Mouse (Mus musculus) T-cell, adult 2 months (primary cell): Measurements from ENCODE around the gene Vps35l.
A peak's percentile ranks its signal among the peaks of the same experiment; 100 is the strongest.

Source experiments
- DNase-seq: peaks from one replicate; pipeline ENCODE4 v3.0.0; 2022; ENCODE audit warnings: low spot score

Vps35l gene

DNA sequence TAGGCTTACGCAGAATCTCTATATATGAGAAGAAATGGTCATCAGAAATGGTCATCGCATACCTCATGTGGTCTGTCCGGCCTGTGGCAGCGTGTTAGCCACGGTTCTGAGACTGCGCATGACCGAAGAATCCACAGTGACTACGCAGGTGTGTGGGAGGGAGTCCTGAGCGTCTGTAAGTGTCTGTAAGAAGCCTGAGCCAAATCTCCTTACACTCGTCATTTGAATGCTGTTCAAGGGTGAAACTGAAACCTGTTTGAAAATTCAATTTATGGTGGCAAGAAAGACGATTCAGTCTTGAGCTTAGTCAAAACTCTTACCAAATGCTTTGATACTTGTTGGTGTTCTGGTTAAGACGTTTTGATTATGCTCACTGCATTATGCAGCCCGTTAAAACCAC is 6.8 kb upstream of the Vps35l start:
- DNase-seq, result no peak

DNA sequence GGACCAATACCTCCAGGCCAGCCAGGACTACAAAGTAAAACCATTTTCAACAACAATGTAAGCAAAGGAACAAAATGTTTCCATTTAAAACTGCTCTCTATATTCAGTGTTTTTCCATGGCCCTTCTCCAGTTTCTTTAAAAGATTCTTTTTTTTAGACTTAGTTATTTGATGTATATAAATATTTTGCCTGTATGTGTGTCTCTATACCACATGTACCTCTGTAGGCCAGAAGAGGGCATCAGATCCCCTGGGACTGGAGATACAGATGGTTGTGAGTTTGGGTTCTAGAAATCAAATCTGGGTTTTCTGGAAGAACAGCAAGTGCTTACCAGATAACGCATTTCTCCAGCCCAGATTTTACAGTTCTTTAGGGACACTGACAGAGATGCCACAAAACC is 1.3 kb upstream of the Vps35l start:
- no peak for DNase-seq

DNA sequence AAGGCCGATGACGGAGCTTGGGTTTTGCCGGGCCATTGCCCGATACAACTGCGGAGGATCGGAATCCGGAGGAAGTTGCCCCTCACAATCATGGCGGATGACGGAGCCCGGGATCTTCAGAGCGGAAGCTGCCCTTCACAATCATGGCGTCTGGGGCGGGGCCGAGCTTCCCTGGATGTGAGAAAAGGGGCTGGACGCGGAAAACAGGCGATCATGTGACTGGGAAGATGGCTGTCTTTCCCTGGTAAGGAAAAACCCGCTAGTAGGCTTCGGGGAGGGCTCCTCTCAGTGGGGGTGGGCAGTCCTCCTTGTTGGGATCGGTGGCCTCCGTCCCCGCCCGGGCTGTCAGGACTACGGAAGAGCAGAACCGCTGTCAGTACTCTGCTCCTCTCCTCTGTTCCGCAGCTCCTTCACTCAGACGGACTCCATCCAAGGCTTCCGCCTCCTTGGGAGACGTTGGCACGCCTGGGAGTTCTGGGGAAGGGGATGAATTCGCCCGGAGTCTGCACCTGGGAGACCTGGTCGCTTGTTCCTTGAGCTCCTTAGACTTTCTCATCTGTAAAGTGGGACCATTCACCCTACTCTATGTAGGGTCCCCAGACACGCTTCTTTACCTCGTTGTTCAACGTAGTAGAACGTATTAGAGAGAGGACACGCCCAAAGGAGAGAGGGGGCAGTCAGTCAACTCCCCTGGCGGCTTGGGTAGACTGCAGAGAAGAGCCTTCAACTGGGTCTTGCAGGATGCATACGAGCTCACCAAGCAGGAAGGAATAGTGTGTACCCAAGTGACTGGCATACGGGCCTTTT is 709 bp downstream of the Vps35l start:
- peak; percentile 91 for DNase-seq

DNA sequence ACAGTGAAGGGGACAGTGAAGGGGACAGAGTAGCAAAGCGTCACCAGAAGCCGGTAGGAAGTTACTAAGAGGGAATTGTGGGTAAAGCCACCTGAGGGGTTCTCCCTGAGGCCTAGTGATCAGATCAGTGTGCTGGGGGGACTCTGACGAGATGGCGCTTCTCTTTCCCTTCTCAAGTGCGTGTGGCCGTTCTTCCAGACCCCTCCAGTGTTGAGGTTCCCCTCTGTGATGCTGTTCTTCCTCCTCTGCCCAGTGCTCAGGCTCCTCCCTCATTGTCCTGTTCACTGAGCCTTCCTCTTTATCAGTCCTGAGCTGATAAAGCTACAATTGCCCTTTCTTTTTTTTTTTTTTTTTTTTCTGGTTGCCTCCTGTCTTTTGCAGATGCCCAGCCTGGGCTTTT is 2.3 kb downstream of the Vps35l start:
- DNase-seq, result no peak

DNA sequence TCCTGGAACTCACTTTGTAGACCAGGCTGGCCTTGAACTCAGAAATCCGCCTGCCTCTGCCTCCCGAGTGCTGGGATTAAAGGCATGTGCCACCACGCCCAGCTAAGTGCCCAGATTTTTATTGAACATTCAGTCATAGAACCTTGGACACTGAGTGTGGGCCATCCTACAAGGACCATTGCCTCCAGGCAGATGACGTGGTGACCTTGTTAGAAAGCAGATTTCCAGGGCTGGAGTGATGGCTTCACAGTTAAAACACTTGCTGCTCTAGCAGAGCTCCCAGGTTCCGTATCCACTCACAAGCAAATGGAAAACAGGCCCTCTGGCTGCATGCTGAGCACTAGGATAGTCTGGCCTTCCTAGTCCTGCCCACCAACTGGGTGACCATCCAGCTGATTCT is 4.7 kb downstream of the Vps35l start:
- no peak for DNase-seq

DNA sequence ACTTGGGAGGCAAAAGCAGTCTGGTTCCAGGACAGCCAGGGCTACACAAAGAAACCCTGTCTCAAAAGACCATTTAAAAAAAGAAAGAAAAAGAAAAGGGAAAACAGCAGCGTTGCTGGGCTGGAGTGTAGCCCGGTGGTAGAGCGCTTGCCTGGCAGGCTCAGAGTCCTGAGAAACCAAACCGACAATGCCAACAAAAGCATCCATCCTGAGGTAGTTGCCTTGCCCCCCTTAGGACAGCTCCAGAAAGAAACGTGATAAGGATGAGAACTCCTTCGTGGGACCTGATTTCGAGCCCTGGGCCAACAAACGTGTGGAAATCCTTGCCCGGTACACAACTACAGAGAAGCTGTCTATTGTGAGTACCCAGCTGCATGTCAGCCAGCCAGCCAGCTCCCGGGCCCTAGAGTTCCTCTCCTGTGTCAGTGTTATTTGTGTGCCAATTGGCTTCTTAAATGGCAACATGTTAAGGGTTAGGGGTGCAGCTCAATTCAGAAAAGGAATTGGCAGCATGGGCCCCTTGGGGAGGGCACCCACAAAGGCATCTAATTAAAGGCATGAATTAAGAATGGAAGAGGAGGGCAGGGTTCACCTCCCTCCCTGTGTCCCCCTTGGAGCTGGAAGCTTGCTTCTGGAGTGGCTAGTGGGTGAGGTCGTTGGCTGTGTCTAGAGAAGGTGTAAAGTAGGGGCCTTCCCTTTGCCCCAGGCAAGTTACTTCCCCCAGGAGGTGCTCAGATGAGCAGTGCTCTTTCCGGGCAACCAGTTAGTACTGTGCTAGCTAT is 8.1 kb downstream of the Vps35l start:
- no peak for DNase-seq

DNA sequence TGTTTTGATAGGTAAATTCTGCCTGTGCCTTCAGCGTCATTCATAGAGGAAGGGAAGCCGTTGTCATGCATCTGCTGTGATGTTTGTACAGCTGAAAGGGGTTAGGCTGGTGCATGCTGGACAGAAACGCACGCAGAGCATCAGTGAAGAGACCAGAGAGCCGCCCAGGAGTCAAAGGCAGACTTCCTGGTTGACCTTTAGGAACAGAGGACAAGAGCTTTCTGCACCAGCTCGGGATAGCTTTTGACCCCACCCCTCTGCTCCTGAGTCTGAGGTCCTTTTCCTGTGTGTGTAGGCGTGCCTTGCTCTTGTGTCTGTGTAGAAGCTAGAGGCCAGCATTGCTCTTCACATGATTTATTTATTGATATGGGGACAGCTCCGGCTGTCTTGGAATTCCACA is 9.7 kb downstream of the Vps35l start:
- no peak for DNase-seq

DNA sequence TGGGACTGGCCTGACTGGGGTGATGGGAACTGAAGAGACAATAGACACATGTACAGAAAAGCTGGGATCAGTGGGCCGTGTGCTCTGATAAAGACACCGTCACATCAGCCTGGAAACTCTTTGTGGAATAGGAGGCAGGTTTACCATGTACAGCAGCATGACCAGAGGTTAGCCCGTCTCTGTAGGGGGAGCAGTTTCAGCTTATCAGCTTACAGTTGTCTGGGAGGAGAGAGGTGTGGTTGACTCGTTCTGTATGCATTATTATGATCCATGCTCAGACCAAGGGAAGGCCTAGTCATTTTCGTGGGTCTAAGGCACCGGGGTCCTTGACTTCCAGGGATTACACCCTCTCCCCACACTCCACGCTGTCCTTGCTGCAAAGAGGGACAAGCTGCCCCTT is 11.6 kb downstream of the Vps35l start:
- no peak for DNase-seq

DNA sequence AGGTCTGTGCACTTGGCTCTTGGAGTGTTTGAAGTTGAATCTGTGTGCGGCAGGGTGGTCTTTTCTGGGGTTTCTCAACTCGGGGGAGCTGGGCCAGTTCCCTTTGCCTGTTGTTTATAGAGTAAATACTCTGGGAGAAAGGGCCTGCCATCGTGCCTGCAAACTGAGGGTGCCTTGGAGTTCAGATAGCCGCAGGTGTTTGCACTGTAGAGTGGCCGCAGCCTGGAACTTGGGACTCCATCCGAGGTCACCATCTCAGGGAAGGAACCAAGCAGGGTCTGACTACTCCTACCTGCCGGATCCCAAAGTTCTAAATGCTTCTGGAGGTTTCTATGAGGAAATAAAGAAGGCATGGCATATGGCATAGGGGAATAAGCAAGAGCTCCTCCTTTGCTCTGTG is 15.7 kb downstream of the Vps35l start:
- DNase-seq, result no peak

DNA sequence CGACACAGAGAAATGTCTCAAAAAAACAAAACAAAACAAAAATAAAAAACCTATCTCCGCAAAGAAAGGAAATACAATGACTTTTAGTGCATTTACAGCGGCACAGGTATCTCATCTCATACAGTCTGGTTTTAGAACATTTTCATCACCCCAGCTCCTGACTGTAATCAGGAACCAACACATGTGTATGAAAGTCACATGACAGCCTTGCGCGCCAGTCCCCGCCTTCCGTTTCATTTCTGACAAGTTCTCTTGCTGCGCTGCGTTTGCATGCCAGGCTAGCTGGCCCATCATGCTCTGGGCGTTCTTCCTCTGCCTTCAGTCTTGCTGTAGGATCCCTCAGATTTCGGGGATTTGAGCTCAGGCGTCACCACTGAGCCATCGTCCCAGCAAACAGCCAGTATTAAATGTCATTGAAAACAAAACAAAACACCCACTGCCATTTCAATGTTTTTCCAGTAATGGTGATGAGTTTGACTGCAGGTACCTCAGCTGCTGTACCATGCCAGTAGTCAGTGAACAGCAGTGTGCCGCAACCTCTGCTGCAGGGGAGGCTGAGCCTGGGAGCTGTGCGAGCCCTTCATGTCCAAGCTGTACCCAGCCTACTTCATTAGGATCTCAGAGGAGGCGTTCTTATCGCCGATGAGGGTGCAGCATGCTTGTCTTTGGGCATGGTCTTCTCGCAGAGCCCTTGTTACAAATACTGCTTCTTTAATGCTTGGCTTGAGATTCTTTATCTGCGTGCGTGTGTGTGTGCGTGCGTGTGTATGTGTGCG is 16.7 kb downstream of the Vps35l start:
- DNase-seq, result no peak

DNA sequence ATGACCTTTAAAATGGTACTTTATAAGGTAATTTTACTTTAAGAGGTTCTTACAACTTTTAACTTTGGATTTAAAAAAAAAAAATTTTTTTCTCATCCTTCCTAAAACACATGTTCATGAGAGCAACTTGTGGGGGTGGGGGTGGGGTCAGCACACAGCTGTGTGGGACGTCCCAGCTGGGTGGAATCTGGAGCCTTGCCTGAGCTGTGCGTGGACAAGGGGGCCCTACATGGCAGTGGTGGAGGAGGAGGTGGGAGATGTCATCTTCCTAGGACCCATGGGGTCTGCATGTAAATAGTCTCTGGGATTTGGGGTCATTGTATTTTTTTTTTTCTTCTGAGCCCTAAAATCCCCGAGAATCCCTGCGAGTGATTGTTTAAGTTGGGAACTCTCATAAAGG is 18.3 kb downstream of the Vps35l start:
- DNase-seq, result no peak

DNA sequence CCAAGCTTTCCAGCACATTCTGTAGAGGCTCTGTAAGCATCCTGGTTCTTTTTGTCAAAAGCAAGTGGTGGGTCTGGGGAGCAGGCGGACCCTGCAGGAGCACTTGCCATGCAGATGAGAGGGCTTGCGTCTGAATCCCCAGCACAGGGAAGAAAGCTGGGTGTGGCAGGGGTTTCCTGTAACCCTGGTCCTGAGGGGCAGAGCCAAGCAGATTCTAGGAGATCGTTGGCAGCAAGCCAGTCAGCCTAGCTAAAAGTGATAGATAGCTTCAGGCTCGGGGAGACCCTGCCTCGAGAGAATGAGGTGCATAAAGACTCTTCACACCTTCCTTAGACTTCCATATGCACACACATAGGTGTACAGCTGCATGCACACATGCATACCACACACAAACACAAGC is 19.3 kb downstream of the Vps35l start:
- DNase-seq, result no peak

DNA sequence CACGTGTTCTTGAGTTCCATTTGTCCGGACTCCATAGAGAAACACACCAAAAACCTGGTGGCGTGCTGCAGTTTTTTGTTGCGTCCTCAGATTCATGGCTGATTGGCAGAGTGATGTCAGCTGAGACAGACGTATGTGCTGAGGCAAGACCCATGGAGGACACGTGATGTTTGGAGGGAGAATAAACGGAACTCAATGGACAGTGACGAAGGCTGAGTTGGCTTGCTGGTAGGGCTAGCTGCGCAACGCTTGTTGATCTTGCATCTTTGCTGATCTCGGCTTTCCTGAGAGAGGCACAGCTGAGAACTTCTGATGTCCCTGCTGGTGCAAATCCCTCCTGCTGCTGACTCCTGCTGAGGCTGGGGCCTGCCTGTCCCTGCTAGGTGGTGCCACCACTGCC is 23.9 kb downstream of the Vps35l start:
- no peak for DNase-seq

DNA sequence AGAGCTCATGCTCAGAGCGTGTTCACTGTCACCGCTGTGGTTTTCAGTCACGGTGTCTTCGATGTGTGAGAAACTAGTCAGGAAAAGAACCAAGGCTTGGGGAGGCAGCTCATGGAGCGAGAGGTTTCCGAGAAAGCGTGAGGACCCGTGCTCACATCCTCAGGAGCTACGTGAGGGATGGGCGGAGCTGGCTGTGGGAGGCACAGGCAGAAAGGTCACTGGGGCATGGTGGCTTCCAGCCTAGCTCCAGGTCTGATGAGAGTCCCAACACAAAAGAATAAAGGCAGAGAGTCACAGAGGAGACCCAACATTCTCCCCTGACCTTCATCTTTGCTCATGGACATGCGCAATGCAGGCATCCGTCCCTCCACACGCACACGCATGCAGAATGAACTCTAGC is 24.7 kb downstream of the Vps35l start:
- no peak for DNase-seq

DNA sequence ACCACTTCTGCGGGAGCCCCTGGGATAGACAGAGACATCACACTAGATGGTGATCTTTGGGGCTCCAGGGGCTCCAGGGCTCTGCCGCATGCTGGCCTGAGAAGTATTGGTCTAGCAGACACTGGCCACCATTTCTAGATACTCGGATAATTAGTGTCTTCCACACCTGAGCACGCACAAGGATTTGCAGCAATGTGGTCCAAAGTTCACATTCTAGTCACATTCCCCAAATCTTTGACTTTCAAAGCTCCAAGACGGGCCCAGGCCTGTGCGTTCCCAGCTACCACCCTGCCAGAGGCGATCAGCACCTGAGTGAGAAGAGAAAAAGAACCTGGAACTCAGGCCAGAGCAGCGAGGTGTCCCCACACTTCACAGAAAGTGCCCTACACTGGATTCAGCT is 25.6 kb downstream of the Vps35l start:
- no peak for DNase-seq

DNA sequence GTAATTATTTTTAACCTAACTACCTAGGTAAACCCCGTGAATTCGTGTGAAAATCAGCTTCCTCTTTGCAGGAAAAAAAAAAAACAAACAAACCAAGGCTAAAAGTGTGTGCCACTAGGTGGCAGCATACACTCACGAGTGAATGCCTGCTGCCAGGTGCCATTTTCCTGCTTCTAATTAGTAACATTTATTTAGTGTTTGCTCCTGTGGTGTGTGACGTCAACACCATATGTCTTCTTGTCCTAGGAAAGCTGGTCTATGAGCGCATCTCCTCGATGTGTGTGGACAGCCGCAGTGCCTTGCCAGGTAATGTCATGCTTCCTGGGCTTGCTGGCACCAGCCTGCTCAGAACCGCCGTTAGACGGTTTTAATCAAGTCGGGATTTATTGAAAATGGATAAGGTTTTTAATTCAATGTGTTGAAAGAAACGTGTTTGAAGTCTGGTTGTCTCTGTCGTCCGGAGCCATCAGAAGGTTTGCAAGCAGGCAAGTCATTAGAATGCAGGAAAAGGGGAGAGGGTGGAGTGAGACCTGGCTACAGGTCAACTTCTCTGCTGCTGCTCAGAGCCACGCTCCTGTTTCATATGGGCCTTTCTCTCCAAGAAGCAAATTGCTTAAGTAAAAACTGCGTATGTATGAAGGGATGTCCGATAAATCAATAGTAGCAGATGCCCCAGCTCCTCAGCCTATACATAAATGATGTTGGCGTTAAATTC is 26.2 kb downstream of the Vps35l start:
- DNase-seq, result peak; percentile 37

DNA sequence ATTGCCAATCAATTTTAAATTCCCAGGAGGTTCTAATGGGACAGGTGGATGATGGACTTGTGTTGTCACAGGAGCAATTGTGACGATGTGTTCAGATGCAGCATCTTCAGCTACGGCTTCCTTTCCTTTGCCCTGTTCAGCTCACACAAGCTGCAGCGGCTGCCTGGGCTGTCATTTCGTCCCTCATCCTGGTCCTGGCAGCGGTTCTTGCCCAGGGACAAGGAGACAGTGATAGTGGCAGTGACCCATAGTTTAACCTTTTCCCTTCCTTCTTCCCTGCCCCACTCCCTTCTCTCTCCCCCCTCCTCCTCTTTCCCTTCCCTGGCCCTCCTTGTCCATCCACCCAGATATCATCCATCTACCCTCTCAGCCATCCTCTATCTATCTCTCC is 26.8 kb downstream of the Vps35l start:
- no peak for DNase-seq

DNA sequence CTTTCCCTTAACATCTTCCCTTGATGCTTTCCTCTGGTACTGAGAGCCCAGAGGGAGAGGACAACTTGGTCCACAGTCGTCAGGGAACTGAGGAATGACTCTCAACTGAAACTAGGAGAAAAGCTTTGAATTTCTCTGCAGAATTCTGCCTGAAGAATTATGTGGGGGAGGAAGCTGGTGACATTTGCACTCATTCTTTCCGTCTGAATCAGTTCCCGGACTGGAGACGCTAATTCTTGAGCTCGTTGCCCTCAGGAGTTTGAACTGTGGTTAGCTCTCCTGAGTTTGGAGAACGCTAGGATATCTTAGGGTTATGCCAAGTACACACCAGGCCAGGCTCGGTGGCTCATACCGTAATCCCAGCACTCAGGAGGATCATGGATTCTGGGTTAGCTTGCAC is 29.2 kb downstream of the Vps35l start:
- DNase-seq, result no peak

DNA sequence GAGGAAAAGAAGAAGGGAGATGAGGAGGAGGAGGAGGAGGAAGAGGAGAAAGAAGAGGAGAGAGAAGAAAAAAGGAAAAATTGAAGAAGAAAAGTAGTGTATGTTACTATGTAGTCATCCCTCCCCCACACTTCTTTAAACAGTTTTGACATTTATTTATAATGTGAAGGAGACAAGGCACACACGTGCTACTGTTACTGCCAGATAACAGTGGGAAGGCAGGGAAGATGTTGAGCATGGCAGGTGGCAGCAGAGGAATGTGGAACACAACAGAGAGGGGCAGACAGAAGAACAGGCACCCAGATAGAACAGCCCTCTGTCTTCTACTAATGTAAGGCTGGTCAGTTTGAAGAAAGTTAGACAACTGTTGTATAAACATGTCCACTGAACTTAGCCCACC is 29.6 kb downstream of the Vps35l start:
- no peak for DNase-seq

DNA sequence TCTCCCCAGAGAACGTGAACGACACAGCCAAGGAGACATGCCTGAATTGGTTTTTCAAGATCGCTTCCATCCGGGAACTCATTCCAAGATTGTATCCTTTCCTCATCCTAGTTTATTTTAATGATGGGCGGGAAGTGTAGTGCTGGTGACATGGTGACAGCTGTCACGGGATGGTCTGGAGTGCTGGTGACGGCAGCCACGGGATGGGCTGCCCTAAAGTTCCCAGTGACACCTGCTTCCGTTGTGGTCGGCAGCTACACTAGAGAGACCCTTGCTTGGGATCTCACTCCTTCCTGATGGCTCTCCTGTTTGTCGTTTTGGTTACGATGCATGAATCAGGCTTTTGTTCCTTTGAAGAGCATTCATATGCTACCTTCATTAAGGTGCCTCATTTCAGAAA is 33.0 kb downstream of the Vps35l start:
- DNase-seq, result no peak

DNA sequence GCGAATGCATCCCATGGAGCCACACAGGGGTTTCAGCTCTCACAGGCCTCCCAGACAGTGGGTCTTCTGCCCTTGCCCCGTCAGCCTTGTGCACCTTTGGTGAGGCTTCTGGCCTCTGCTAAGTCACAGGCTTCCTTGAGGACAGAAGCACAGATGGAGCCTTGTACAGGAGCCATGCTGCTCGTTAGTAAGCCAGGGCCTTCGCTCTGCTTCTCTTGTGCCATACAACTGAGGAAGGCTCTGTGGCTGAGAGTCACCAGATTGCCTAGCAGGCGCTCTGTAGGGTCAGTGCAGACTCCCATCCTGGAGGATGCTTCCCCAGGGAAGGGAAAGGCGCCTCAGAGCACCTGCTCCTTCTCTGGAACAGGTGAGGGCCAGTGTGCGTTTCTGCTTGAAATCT is 36.0 kb downstream of the Vps35l start:
- DNase-seq, result no peak

DNA sequence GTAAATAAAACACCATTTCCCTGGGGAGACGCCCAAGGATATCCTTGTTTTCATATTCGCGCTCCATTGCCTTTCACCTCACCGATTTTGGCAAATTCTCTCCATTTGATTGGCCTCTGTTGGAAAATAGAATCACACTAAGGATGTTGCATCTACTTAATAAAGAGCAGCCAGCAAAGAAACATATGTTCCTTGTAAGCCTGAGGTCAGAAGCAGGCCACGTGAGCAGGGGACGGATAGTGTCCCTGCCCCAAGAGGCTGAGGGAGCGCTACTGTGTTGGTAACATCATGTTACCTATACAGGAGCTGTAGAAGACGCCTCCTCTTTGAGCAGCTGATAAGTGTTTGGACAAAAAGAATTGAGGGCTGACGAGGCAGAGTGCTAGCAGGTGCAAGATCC is 36.5 kb downstream of the Vps35l start:
- no peak for DNase-seq
